Mouse (Mus musculus): ENCODE measurements around the gene Asns. TPM values are rescaled to one million over a fixed set of nuclear protein-coding genes. Genes with fewer than 3 reads are reported as not detected.

Asns gene
- polyA plus RNA-seq (2015; fragmentation: Nextera tagmentation; extraction: Ambion mirVana) = 27.2 and 33.4 TPM in 2 replicates

DNA sequence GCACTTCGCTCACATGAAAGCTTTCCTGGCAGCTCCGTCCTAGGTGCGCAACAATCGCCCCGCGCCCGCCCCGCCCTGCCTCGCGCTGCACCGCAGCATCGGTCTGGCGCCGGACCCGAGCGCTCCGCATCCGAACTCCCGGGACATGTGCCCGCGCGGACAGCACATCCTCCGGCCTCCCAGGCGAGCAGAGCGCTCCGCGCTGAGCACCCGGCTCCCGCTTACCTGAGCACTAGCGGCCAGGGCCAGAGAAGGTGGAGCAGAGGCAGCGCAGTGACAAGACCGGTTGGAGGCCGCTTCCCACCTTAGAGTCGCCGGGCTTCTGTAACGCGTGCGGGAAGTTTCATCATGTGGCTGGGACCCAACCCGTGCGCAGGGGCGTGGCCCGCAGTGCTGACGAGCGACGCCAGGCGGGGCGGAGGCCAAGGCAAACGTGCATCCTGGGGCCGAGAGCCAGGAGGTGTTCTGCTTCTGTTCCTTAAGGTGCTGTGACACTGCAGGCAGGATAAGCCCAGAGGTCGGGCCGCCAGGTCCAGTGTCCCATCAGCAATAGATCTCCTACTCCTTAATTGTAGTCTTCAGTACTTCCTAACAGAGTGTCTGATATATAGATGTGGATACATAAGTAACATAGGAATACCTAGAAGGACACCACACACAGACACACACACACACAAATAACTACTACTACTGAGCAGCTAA is at the start of gene Asns:
Asns (minus strand) TSS at position 371 of the 702 bp plus-strand sequence.
- Histone ChIP-seq H3K36me3 (no peaks in the 10 kb centered on the region), H3K4me2 (peak within 1 kb of the TSS; percentile 97), H3K9me3 (no peaks in the 10 kb centered on the region), H3K4me3 (peak within 1 kb of the TSS; percentile 70), H3K9ac (peak within 1 kb of the TSS; percentile 78), H3K4me1 (peaks cover 7% of the 10 kb centered on the region; the same call in 1 of the 2 replicates), H3K27ac (replicated peaks) (no peak within 1 kb of the TSS), H3K27me3 (replicated peaks) (no peaks in the 10 kb centered on the region; the same call in 1 of the 2 replicates)
- under 1% methylated on average over 51 of the region's 51 CpGs for WGBS
- ATAC-seq (ENCODE audit: extremely low read depth, insufficient number of reproducible peaks, low FRiP score, low TSS enrichment) = peak; percentile 75

GRCm38 (mm10) chr6:7741721-7742120 is 48.7 kb upstream of the Asns start:
- no peak overlapping the region for H3K9ac ChIP-seq
- H3K27me3 ChIP-seq (replicated peaks) = no peaks in the 10 kb centered on the region
- H3K9me3 ChIP-seq = no peaks in the 10 kb centered on the region
- H3K36me3 ChIP-seq = no peaks in the 10 kb centered on the region
- H3K4me1 ChIP-seq = peaks cover 12% of the 10 kb centered on the region
- H3K27ac ChIP-seq (replicated peaks) = no peak overlapping the region
- H3K4me2 ChIP-seq = no peak overlapping the region
- WGBS = 53% methylated on average over 3 of the region's 3 CpGs
- no peak for ATAC-seq (ENCODE audit: extremely low read depth, insufficient number of reproducible peaks, low FRiP score, low TSS enrichment)
- no peak overlapping the region for H3K4me3 ChIP-seq

DNA sequence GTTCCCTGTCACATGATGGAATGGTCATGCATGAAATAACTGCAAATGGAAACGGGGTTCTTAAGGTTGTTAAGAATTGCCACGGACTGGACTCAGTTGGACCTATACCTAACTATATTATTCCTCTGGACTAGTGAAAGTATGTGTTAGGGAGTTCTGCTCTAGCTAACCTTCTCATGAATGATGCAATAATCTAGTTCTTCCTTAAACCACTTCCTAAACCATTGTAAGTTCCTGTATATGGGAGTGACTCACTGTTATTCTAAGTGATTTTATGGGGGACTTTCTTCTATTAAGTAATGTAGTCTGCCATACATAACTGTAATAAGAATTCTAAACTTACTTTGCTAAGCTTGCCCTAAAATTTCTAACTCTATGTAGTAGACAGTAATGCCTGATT is 44.8 kb upstream of the Asns start:
- no peak overlapping the region for H3K4me3 ChIP-seq
- H3K27me3 ChIP-seq (replicated peaks) = no peaks in the 10 kb centered on the region
- H3K4me2 ChIP-seq = no peak overlapping the region
- WGBS = 73% methylated on average over 2 of the region's 2 CpGs
- no peak for ATAC-seq (ENCODE audit: extremely low read depth, insufficient number of reproducible peaks, low FRiP score, low TSS enrichment)
- no peaks in the 10 kb centered on the region for H3K9me3 ChIP-seq
- H3K4me1 ChIP-seq = peaks cover 11% of the 10 kb centered on the region
- H3K27ac ChIP-seq (replicated peaks) = no peak overlapping the region
- H3K9ac ChIP-seq = no peak overlapping the region
- no peaks in the 10 kb centered on the region for H3K36me3 ChIP-seq

DNA sequence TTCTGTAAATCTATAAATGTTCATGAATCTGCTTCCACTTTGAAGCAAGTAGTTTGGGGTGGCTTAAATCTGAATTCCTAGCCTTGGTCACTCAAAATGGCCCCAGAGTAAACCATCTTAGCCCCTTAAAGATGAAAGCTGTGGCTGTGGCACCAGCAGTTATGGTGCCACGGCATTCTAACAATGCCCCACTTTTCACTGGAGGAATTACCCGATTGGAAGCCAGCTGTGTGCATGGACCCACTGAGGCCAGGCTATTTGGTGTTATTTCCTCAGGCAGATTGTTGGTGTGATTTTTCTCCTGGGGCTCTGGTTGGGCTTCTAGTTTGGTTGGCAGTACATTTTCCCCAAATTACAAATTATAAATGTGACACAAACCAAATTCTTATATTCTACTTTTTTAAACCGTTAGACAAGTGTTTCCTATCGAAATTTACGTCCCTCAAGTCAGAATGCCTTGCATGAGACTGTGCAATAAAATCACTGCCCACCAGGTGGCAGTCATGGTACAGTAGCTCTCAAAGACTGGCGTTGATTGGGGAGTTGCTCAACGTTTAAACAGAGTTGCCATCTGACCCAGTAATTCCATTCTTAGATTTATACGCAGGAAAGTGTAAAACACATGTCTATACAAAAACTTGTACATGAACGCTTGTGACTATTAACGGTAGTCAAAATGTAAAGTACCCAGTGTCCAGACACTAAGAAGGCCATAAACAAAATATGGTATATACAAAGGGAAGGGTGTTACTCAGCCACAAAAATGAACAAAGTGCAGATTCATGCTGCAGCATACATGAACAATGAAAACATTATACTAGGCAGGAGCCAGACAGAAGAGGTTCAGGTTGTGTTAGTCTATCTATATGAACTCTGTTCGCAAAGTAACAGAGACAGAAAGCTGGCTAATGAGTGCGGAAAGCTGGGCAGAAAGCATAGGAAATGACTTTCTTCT is 40.0 kb upstream of the Asns start:
- 33% methylated on average over 12 of the region's 12 CpGs for WGBS
- no peak overlapping the region for H3K4me3 ChIP-seq
- no peak for ATAC-seq (ENCODE audit: extremely low read depth, insufficient number of reproducible peaks, low FRiP score, low TSS enrichment)

GRCm38 (mm10) chr6:7732097-7732496 is 39.0 kb upstream of the Asns start:
- Histone ChIP-seq H3K36me3 (no peaks in the 10 kb centered on the region), H3K4me3 (no peak overlapping the region), H3K4me2 (no peak overlapping the region), H3K9me3 (peaks cover 10% of the 10 kb centered on the region; the same call in 1 of the 2 replicates), H3K9ac (no peak overlapping the region), H3K4me1 (no peaks in the 10 kb centered on the region), H3K27ac (replicated peaks) (no peak overlapping the region), H3K27me3 (replicated peaks) (no peaks in the 10 kb centered on the region)
- 56% methylated on average over 6 of the region's 6 CpGs for WGBS
- ATAC-seq (ENCODE audit: extremely low read depth, insufficient number of reproducible peaks, low FRiP score, low TSS enrichment) = no peak

More for the DNA sequence above, 40.0 kb upstream of the Asns start:
- H3K9ac ChIP-seq = no peak overlapping the region
- no peak overlapping the region for H3K27ac ChIP-seq (replicated peaks)
- no peaks in the 10 kb centered on the region for H3K4me1 ChIP-seq
- no peaks in the 10 kb centered on the region for H3K27me3 ChIP-seq (replicated peaks)
- peaks cover 7% of the 10 kb centered on the region; the same call in 1 of the 2 replicates for H3K9me3 ChIP-seq
- H3K4me2 ChIP-seq = no peak overlapping the region
- H3K36me3 ChIP-seq = no peaks in the 10 kb centered on the region

GRCm38 (mm10) chr6:7729128-7729527 is 36.1 kb upstream of the Asns start:
- Histone ChIP-seq H3K9me3 (peaks cover 10% of the 10 kb centered on the region; the same call in 1 of the 2 replicates), H3K4me3 (no peak overlapping the region), H3K9ac (no peak overlapping the region), H3K27ac (replicated peaks) (no peak overlapping the region), H3K36me3 (no peaks in the 10 kb centered on the region), H3K27me3 (replicated peaks) (no peaks in the 10 kb centered on the region), H3K4me1 (no peaks in the 10 kb centered on the region), H3K4me2 (no peak overlapping the region)
- no peak for ATAC-seq (ENCODE audit: extremely low read depth, insufficient number of reproducible peaks, low FRiP score, low TSS enrichment)
- WGBS = 68% methylated on average over 2 of the region's 2 CpGs

DNA sequence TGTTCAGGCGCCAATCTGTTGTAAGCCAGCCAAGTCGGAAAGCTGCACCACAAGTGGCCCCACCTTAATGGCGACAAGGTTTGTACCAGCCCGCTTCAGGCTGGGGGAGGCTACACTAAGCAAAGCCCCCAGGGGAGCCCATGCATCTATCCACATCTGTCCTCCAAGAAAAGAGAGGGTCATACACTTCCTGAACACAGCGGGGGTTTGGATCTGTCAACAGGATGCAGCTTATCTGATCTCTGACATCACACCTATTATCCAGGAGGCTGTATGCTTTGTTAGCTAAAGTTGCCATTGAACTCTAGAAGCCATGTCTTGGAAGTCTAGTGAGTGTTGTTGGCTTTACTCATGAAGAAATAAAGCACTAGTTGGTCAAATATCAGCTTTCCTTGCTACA is 35.2 kb upstream of the Asns start:
- 75% methylated on average over 5 of the region's 5 CpGs for WGBS
- Histone ChIP-seq H3K4me2 (no peak overlapping the region), H3K27ac (replicated peaks) (no peak overlapping the region), H3K9me3 (peaks cover 10% of the 10 kb centered on the region; the same call in 1 of the 2 replicates), H3K27me3 (replicated peaks) (no peaks in the 10 kb centered on the region), H3K4me3 (no peak overlapping the region), H3K9ac (no peak overlapping the region), H3K4me1 (no peaks in the 10 kb centered on the region), H3K36me3 (no peaks in the 10 kb centered on the region)
- no peak for ATAC-seq (ENCODE audit: extremely low read depth, insufficient number of reproducible peaks, low FRiP score, low TSS enrichment)

GRCm38 (mm10) chr6:7716236-7716635 is 23.2 kb upstream of the Asns start:
- H3K4me2 ChIP-seq = no peak overlapping the region
- H3K36me3 ChIP-seq = no peaks in the 10 kb centered on the region
- 52% methylated on average over 4 of the region's 4 CpGs for WGBS
- no peak for ATAC-seq (ENCODE audit: extremely low read depth, insufficient number of reproducible peaks, low FRiP score, low TSS enrichment)
- no peaks in the 10 kb centered on the region for H3K9me3 ChIP-seq
- no peak overlapping the region for H3K9ac ChIP-seq
- no peak overlapping the region for H3K27ac ChIP-seq (replicated peaks)
- H3K4me3 ChIP-seq = no peak overlapping the region
- no peaks in the 10 kb centered on the region for H3K27me3 ChIP-seq (replicated peaks)
- peaks cover 4% of the 10 kb centered on the region; the same call in 1 of the 2 replicates for H3K4me1 ChIP-seq

DNA sequence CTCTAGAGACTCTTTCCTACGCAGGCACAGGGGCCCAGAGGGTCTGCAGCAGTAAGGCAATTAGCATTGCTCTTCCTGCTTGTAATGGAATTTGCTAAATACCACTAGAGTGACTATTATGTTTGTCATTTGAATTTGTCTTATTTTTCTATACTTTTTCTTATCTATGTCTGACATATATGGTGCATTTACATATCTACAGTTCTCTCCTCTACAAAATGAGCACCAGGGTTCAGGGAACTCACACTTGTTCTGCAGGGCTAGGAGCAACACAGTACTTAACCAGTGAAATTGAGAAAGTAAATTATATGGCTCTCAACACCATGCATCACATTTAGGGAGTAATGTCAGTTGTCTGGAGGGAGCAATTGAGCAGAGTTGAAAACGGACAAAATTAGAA is 21.2 kb upstream of the Asns start:
- no peak overlapping the region for H3K27ac ChIP-seq (replicated peaks)
- 53% methylated on average over 2 of the region's 2 CpGs for WGBS
- no peaks in the 10 kb centered on the region for H3K9me3 ChIP-seq
- peaks cover 4% of the 10 kb centered on the region; the same call in 1 of the 2 replicates for H3K4me1 ChIP-seq
- H3K36me3 ChIP-seq = no peaks in the 10 kb centered on the region
- H3K9ac ChIP-seq = no peak overlapping the region
- no peak overlapping the region for H3K4me3 ChIP-seq
- no peak overlapping the region for H3K4me2 ChIP-seq
- no peak for ATAC-seq (ENCODE audit: extremely low read depth, insufficient number of reproducible peaks, low FRiP score, low TSS enrichment)
- no peaks in the 10 kb centered on the region for H3K27me3 ChIP-seq (replicated peaks)

DNA sequence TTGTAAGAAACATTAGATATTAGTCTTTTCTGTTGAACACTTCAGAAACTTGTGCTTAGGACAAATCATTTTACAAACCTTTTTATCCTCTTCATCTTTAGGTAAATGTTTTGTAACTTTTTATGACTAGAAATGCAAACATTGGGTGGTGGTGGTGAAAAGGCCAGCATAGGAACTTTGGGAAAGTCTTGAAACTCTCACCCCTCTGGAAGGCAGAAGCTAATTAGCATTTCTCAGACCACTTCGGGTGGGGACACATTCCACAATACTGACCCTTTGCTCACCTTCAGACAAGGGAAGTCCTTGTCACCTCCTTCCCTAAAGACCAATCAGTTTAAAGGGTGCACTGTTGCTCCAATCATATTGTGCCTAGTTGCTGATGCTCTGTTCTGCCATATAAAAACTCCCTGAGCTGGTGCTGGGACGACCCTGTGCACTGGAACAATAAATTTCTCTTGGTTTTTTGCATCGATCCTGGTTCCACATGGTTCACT is 18.8 kb upstream of the Asns start:
- H3K9ac ChIP-seq = no peak overlapping the region
- H3K4me2 ChIP-seq = no peak overlapping the region
- no peaks in the 10 kb centered on the region for H3K36me3 ChIP-seq
- 64% methylated on average over 3 of the region's 3 CpGs for WGBS
- H3K4me3 ChIP-seq = no peak overlapping the region
- no peaks in the 10 kb centered on the region for H3K9me3 ChIP-seq
- H3K27ac ChIP-seq (replicated peaks) = no peak overlapping the region
- H3K27me3 ChIP-seq (replicated peaks) = no peaks in the 10 kb centered on the region
- ATAC-seq (ENCODE audit: extremely low read depth, insufficient number of reproducible peaks, low FRiP score, low TSS enrichment) = no peak
- H3K4me1 ChIP-seq = peaks cover 4% of the 10 kb centered on the region; the same call in 1 of the 2 replicates

DNA sequence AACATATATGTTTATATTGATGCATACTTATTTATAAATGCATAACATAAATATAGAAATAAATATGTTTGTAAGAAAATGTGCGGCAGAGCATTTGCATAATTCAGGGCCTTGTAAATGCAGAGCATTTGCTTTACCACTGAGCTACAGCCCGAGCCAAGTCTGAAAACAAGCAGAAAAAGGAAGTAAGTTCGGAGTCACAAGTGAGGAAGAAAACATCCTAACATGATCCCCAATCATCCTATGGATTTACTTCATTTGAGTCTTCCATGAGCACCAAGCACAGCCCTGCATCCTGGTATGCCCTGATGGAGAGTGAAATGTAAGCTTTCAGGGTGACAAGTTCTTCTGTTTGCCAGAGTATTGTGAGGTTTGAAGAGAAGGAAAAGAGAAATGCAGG is 15.2 kb upstream of the Asns start:
- Histone ChIP-seq H3K4me3 (no peak overlapping the region), H3K9ac (no peak overlapping the region), H3K9me3 (no peaks in the 10 kb centered on the region), H3K27me3 (replicated peaks) (no peaks in the 10 kb centered on the region), H3K4me2 (no peak overlapping the region), H3K36me3 (no peaks in the 10 kb centered on the region), H3K4me1 (no peaks in the 10 kb centered on the region), H3K27ac (replicated peaks) (no peak overlapping the region)
- 77% methylated on average over 3 of the region's 3 CpGs for WGBS
- no peak for ATAC-seq (ENCODE audit: extremely low read depth, insufficient number of reproducible peaks, low FRiP score, low TSS enrichment)

Measured in heart, embryonic 13.5 days (tissue).